Mouse (Mus musculus) liver, postnatal 0 days (tissue): ENCODE results near the gene Trmt10a. TPM values are rescaled to one million over a fixed set of nuclear protein-coding genes. Genes with fewer than 3 reads are reported as not detected.
A peak's percentile ranks its signal among the peaks of the same experiment; 100 is the strongest.
"Not testable (repeated sequence)": the region's sequence is repeated elsewhere in the genome, so short reads cannot be mapped to it uniquely, and the experiment has no call there.

Source experiments
- ATAC-seq: fragments of 200-750 bp; cut with Nextera tagmentation; 2 replicates; pipeline ENCODE4 v1.8.0; 2017; ENCODE audit warnings: mild to moderate bottlenecking, moderate library complexity
- DNase-seq: peaks from one replicate; pipeline ENCODE4 v3.0.0-alpha.2; 2016
- H3K27ac ChIP-seq: fragments of 300-500 bp; sonication (generic); 2 replicates; pipeline ENCODE4 v1.5.1; 2014; ENCODE audit warnings: antibody characterized with exemption, moderate library complexity, mild to moderate bottlenecking, low read depth
- H3K27me3 ChIP-seq: fragments of 300-500 bp; sonication (generic); 2 replicates; pipeline ENCODE4 v1.6.1; 2014; ENCODE audit warnings: low read length, control low read depth, mixed read lengths; ENCODE audit not compliant: insufficient read depth
- H3K36me3 ChIP-seq: fragments of 300-500 bp; sonication (generic); replicated peaks from 2 replicates; pipeline ENCODE4 v1.6.1; 2014; ENCODE audit warnings: mild to moderate bottlenecking, control low read depth, low read length, moderate library complexity, mixed read lengths; ENCODE audit not compliant: insufficient read depth
- H3K4me1 ChIP-seq: fragments of 300-500 bp; sonication (generic); 2 replicates; pipeline ENCODE4 v1.6.1; 2014; ENCODE audit warnings: antibody characterized with exemption, mild to moderate bottlenecking, control low read depth; ENCODE audit not compliant: insufficient read depth
- H3K4me2 ChIP-seq: fragments of 300-500 bp; sonication (generic); 2 replicates; pipeline ENCODE4 v1.6.1; 2014; ENCODE audit warnings: low read depth, mild to moderate bottlenecking, low read length, moderate library complexity, mixed read lengths
- H3K4me3 ChIP-seq: fragments of 300-500 bp; sonication (generic); 2 replicates; pipeline ENCODE4 v1.5.1; 2014; ENCODE audit warnings: low read depth, low read length
- H3K9ac ChIP-seq: fragments of 300-500 bp; sonication (generic); replicated peaks from 2 replicates; pipeline ENCODE4 v1.6.1; 2014; ENCODE audit warnings: mild to moderate bottlenecking, moderate library complexity
- H3K9me3 ChIP-seq: fragments of 300-500 bp; sonication (generic); 2 replicates; pipeline ENCODE4 v1.6.1; 2016; ENCODE audit warnings: mild to moderate bottlenecking, control low read depth, low read length, mixed read lengths
- CTCF ChIP-seq: sonication (generic); IDR thresholded peaks from 2 replicates; pipeline ENCODE4 v1.5.1; 2016; ENCODE audit warnings: antibody characterized with exemption, low read depth
- EP300 ChIP-seq: IDR thresholded peaks from 2 replicates; pipeline ENCODE4 v1.6.1; 2016; ENCODE audit warnings: antibody characterized with exemption, low read depth, mild to moderate bottlenecking
- WGBS: fragments of 180-500 bp; shearing (Covaris S2); extraction: QIAGEN DNeasy Blood & Tissue Kit; methylation state at CpG from one replicate; pipeline ENCODE4 v1.1.7; 2014; ENCODE audit not compliant: insufficient replicate concordance; 5-methylcytosine and 5-hydroxymethylcytosine counted together
- polyA plus RNA-seq: library from polyadenylated mRNA; unstranded; fragments of >200 nt; fragmentation: Nextera tagmentation; extraction: Ambion mirVana; gene quantifications from 2 replicates; pipeline ENCODE4 v1.2.1, GENCODE M21; 2015

Trmt10a gene
- polyA plus RNA-seq, 1 experiment from 2014 or later = 4.1 TPM

- no peak for TF ChIP-seq CTCF
- no peak for TF ChIP-seq EP300
- WGBS = 49% methylated on average over 1 of the region's 1 CpGs
- Histone ChIP-seq H3K36me3 (no peaks in the 10 kb centered on the region), H3K9ac (peak overlapping the region; percentile 55), H3K4me3 (peak overlapping the region; percentile 45), H3K27me3 (no peaks in the 10 kb centered on the region), H3K4me2 (peak overlapping the region; percentile 45; the same call in 1 of the 2 replicates), H3K9me3 (no peaks in the 10 kb centered on the region), H3K27ac (peak overlapping the region; percentile 80), H3K4me1 (peaks cover 13% of the 10 kb centered on the region; the same call in 1 of the 2 replicates)
- DNase-seq (no peak), ATAC-seq (peak; percentile 52; the same call in 1 of the 2 replicates)
These were observed 12.6 kb upstream of the Trmt10a start for GRCm38 (mm10) chr3:138130692-138131091.

- DNase-seq (peak; percentile 50), ATAC-seq (peak; percentile 89)
- Histone ChIP-seq H3K9ac (peak overlapping the region; percentile 55), H3K36me3 (no peaks in the 10 kb centered on the region), H3K27me3 (no peaks in the 10 kb centered on the region), H3K4me2 (no peak overlapping the region), H3K4me1 (peaks cover 13% of the 10 kb centered on the region; the same call in 1 of the 2 replicates), H3K27ac (peak overlapping the region; percentile 80), H3K4me3 (peak overlapping the region; percentile 45), H3K9me3 (no peaks in the 10 kb centered on the region)
- TF ChIP-seq EP300 = no peak
- 51% methylated on average over 9 of the region's 9 CpGs for WGBS
These were observed 12.1 kb upstream of the Trmt10a start for GRCm38 (mm10) chr3:138131168-138131567.

- H3K27me3 ChIP-seq = no peaks in the 10 kb centered on the region
- no peaks in the 10 kb centered on the region for H3K9me3 ChIP-seq
- H3K36me3 ChIP-seq = no peaks in the 10 kb centered on the region
- ATAC-seq (peak; percentile 28; the same call in 1 of the 2 replicates), DNase-seq (no peak)
- peaks cover 6% of the 10 kb centered on the region; the same call in 1 of the 2 replicates for H3K4me1 ChIP-seq
- H3K4me3 ChIP-seq = no peak overlapping the region
- H3K27ac ChIP-seq = peak overlapping the region; percentile 34
- no peak overlapping the region for H3K4me2 ChIP-seq
- no peak for TF ChIP-seq CTCF
- TF ChIP-seq EP300 = peak; percentile 51; the same call in 1 of the 2 replicates
- no peak overlapping the region for H3K9ac ChIP-seq
- 60% methylated on average over 8 of the region's 8 CpGs for WGBS
These were observed 9.8 kb upstream of the Trmt10a start for GRCm38 (mm10) chr3:138133463-138133862.

- no peak overlapping the region for H3K4me2 ChIP-seq
- peaks cover 6% of the 10 kb centered on the region; the same call in 1 of the 2 replicates for H3K4me1 ChIP-seq
- no peak for DNase-seq
- no peak for TF ChIP-seq CTCF
- TF ChIP-seq EP300 = no peak
- H3K36me3 ChIP-seq = no peaks in the 10 kb centered on the region
- H3K9ac ChIP-seq = no peak overlapping the region
- ATAC-seq = no peak
- no peaks in the 10 kb centered on the region for H3K27me3 ChIP-seq
- no peaks in the 10 kb centered on the region for H3K9me3 ChIP-seq
- no peak overlapping the region for H3K4me3 ChIP-seq
- H3K27ac ChIP-seq = no peak overlapping the region
- 64% methylated on average over 11 of the region's 11 CpGs for WGBS
These were observed 9.3 kb upstream of the Trmt10a start for GRCm38 (mm10) chr3:138133916-138134315.

- Histone ChIP-seq H3K27me3 (no peaks in the 10 kb centered on the region), H3K4me1 (peaks cover 6% of the 10 kb centered on the region; the same call in 1 of the 2 replicates), H3K36me3 (no peaks in the 10 kb centered on the region), H3K9me3 (no peaks in the 10 kb centered on the region), H3K27ac (no peak overlapping the region), H3K9ac (no peak overlapping the region), H3K4me3 (no peak overlapping the region), H3K4me2 (no peak overlapping the region)
- WGBS = 37% methylated on average over 1 of the region's 1 CpGs
- ATAC-seq = no peak
- TF ChIP-seq EP300 = no peak
- TF ChIP-seq CTCF = no peak
- DNase-seq = no peak
These were observed 8.7 kb upstream of the Trmt10a start for GRCm38 (mm10) chr3:138134528-138134927.

GRCm38 (mm10) chr3:138138146-138138545 lies 5.1 kb upstream of the Trmt10a start:
- H3K9me3 ChIP-seq, H3K27me3 ChIP-seq, H3K4me3 ChIP-seq, H3K4me2 ChIP-seq, H3K36me3 ChIP-seq, H3K4me1 ChIP-seq, H3K27ac ChIP-seq, H3K9ac ChIP-seq, DNase-seq: not testable (repeated sequence)
- 0 out of 2 replicates have a peak, but pooled peaks have one; percentile 19 for ATAC-seq
- WGBS = 91% methylated on average over 13 of the region's 13 CpGs

- no peak overlapping the region for H3K4me3 ChIP-seq
- 70% methylated on average over 6 of the region's 6 CpGs for whole genome bisulfite sequencing
- TF ChIP-seq EP300 (no peak), CTCF (no peak)
- H3K27ac ChIP-seq = no peak overlapping the region
- DNase-seq (no peak), ATAC-seq (no peak)
- H3K4me1 ChIP-seq = peaks cover 4% of the 10 kb centered on the region
- H3K4me2 ChIP-seq = no peak overlapping the region
- no peaks in the 10 kb centered on the region for H3K36me3 ChIP-seq
- no peak overlapping the region for H3K9ac ChIP-seq
- no peaks in the 10 kb centered on the region for H3K27me3 ChIP-seq
- no peaks in the 10 kb centered on the region for H3K9me3 ChIP-seq
These were observed 3.6 kb upstream of the Trmt10a start for GRCm38 (mm10) chr3:138139663-138140062.
